Mouse (Mus musculus): ENCODE measurements at regions not wholly inside any gene's neighbourhood (a gene's known extent, or its start where the extent isn't known, plus 50 kb on each side); places are given as distances from the start of the nearest gene placed in this dataset.
"Not testable (repeated sequence)": the region's sequence is repeated elsewhere in the genome, so short reads cannot be mapped to it uniquely, and the experiment has no call there.

- Histone ChIP-seq H3K4me1 (ENCODE audit: control insufficient read depth, insufficient read depth, low read length) (no peaks in the 10 kb centered on the region), H3K9me3 (ENCODE audit: control insufficient read depth, low read length) (no peaks in the 10 kb centered on the region), H3K4me2 (ENCODE audit: low read depth, low read length) (no peak overlapping the region), H3K36me3 (ENCODE audit: control insufficient read depth, insufficient read depth, low read length) (no peaks in the 10 kb centered on the region), H3K27ac (replicated peaks; ENCODE audit: low read depth, low read length) (no peak overlapping the region), H3K27me3 (replicated peaks; ENCODE audit: control insufficient read depth, insufficient read depth, low read length) (no peaks in the 10 kb centered on the region), H3K4me3 (ENCODE audit: low read depth, low read length) (no peak overlapping the region), H3K9ac (ENCODE audit: low read depth, low read length) (no peak overlapping the region)
- ATAC-seq (ENCODE audit: low read depth) = no peak
- DNase-seq (ENCODE audit: low spot score) = peak; percentile 64
- WGBS = 30% methylated on average over 5 of the region's 5 CpGs
These were observed 157.2 kb upstream of the Adgra3 start for GRCm38 (mm10) chr5:50215960-50216359.

- H3K4me3 ChIP-seq (ENCODE audit: low read depth, low read length) = no peak overlapping the region
- H3K27me3 ChIP-seq (replicated peaks; ENCODE audit: control insufficient read depth, insufficient read depth, low read length) = no peaks in the 10 kb centered on the region
- H3K27ac ChIP-seq (replicated peaks; ENCODE audit: low read depth, low read length) = peak overlapping the region; percentile 6
- no peak overlapping the region for H3K9ac ChIP-seq (ENCODE audit: low read depth, low read length)
- no peaks in the 10 kb centered on the region for H3K36me3 ChIP-seq (ENCODE audit: control insufficient read depth, insufficient read depth, low read length)
- H3K9me3 ChIP-seq (ENCODE audit: control insufficient read depth, low read length) = no peaks in the 10 kb centered on the region
- H3K4me2 ChIP-seq (ENCODE audit: low read depth, low read length) = no peak overlapping the region
- DNase-seq (ENCODE audit: low spot score) = peak; percentile 68
- H3K4me1 ChIP-seq (ENCODE audit: control insufficient read depth, insufficient read depth, low read length) = peaks cover 4% of the 10 kb centered on the region; the same call in 1 of the 2 replicates
- peak; percentile 78 for ATAC-seq (ENCODE audit: low read depth)
- 42% methylated on average over 7 of the region's 7 CpGs for WGBS
These were observed 143.7 kb upstream of the Adgra3 start for GRCm38 (mm10) chr5:50202307-50203010.

- peak; percentile 73 for DNase-seq (ENCODE audit: low spot score)
- H3K4me3 ChIP-seq (ENCODE audit: low read depth, low read length) = no peak overlapping the region
- no peaks in the 10 kb centered on the region for H3K4me1 ChIP-seq (ENCODE audit: control insufficient read depth, insufficient read depth, low read length)
- no peak overlapping the region for H3K4me2 ChIP-seq (ENCODE audit: low read depth, low read length)
- H3K27ac ChIP-seq (replicated peaks; ENCODE audit: low read depth, low read length) = peak overlapping the region; percentile 24
- 33% methylated on average over 3 of the region's 3 CpGs for WGBS
- no peak overlapping the region for H3K9ac ChIP-seq (ENCODE audit: low read depth, low read length)
- ATAC-seq (ENCODE audit: low read depth) = peak; percentile 80
- H3K27me3 ChIP-seq (replicated peaks; ENCODE audit: control insufficient read depth, insufficient read depth, low read length) = no peaks in the 10 kb centered on the region
- H3K9me3 ChIP-seq (ENCODE audit: control insufficient read depth, low read length) = no peaks in the 10 kb centered on the region
- H3K36me3 ChIP-seq (ENCODE audit: control insufficient read depth, insufficient read depth, low read length) = no peaks in the 10 kb centered on the region
These were observed 137.6 kb upstream of the Adgra3 start for GRCm38 (mm10) chr5:50196423-50196822.

GRCm38 (mm10) chr5:50195993-50196392 lies 137.2 kb upstream of the Adgra3 start:
- no peak overlapping the region for H3K4me3 ChIP-seq (ENCODE audit: low read depth, low read length)
- H3K27me3 ChIP-seq (replicated peaks; ENCODE audit: control insufficient read depth, insufficient read depth, low read length) = no peaks in the 10 kb centered on the region
- DNase-seq (ENCODE audit: low spot score) (peak; percentile 54), ATAC-seq (ENCODE audit: low read depth) (peak; percentile 68)
- H3K9ac ChIP-seq (ENCODE audit: low read depth, low read length) = no peak overlapping the region
- H3K27ac ChIP-seq (replicated peaks; ENCODE audit: low read depth, low read length) = peak overlapping the region; percentile 24
- WGBS = 38% methylated on average over 3 of the region's 3 CpGs
- H3K4me1 ChIP-seq (ENCODE audit: control insufficient read depth, insufficient read depth, low read length) = no peaks in the 10 kb centered on the region
- H3K9me3 ChIP-seq (ENCODE audit: control insufficient read depth, low read length) = no peaks in the 10 kb centered on the region
- no peak overlapping the region for H3K4me2 ChIP-seq (ENCODE audit: low read depth, low read length)
- no peaks in the 10 kb centered on the region for H3K36me3 ChIP-seq (ENCODE audit: control insufficient read depth, insufficient read depth, low read length)

- DNase-seq (ENCODE audit: low spot score) (no peak), ATAC-seq (ENCODE audit: low read depth) (no peak)
- H3K4me3 ChIP-seq (ENCODE audit: low read depth, low read length) = no peak overlapping the region
- no peaks in the 10 kb centered on the region for H3K9me3 ChIP-seq (ENCODE audit: control insufficient read depth, low read length)
- no peak overlapping the region for H3K9ac ChIP-seq (ENCODE audit: low read depth, low read length)
- no peak overlapping the region for H3K4me2 ChIP-seq (ENCODE audit: low read depth, low read length)
- no peaks in the 10 kb centered on the region for H3K4me1 ChIP-seq (ENCODE audit: control insufficient read depth, insufficient read depth, low read length)
- H3K36me3 ChIP-seq (ENCODE audit: control insufficient read depth, insufficient read depth, low read length) = no peaks in the 10 kb centered on the region
- H3K27me3 ChIP-seq (replicated peaks; ENCODE audit: control insufficient read depth, insufficient read depth, low read length) = no peaks in the 10 kb centered on the region
- no peak overlapping the region for H3K27ac ChIP-seq (replicated peaks; ENCODE audit: low read depth, low read length)
These were observed 130.6 kb upstream of the Adgra3 start for GRCm38 (mm10) chr5:50189394-50189793.

- no peak overlapping the region for H3K4me2 ChIP-seq (ENCODE audit: low read depth, low read length)
- no peak overlapping the region for H3K9ac ChIP-seq (ENCODE audit: low read depth, low read length)
- H3K4me1 ChIP-seq (ENCODE audit: control insufficient read depth, insufficient read depth, low read length) = 0 out of 2 replicates have a peak, but pooled peaks cover 3% of the 10 kb centered on the region
- no peaks in the 10 kb centered on the region for H3K36me3 ChIP-seq (ENCODE audit: control insufficient read depth, insufficient read depth, low read length)
- H3K27ac ChIP-seq (replicated peaks; ENCODE audit: low read depth, low read length) = no peak overlapping the region
- DNase-seq (ENCODE audit: low spot score) (no peak), ATAC-seq (ENCODE audit: low read depth) (no peak)
- H3K27me3 ChIP-seq (replicated peaks; ENCODE audit: control insufficient read depth, insufficient read depth, low read length) = no peaks in the 10 kb centered on the region
- 92% methylated on average over 6 of the region's 6 CpGs for WGBS
- H3K9me3 ChIP-seq (ENCODE audit: control insufficient read depth, low read length) = no peaks in the 10 kb centered on the region
- no peak overlapping the region for H3K4me3 ChIP-seq (ENCODE audit: low read depth, low read length)
These were observed 123.9 kb upstream of the Adgra3 start for GRCm38 (mm10) chr5:50182721-50183120.

GRCm38 (mm10) chr5:50156557-50156956 lies 97.8 kb upstream of the Adgra3 start:
- no peak overlapping the region for H3K27ac ChIP-seq (replicated peaks; ENCODE audit: low read depth, low read length)
- H3K4me1 ChIP-seq (ENCODE audit: control insufficient read depth, insufficient read depth, low read length) = no peaks in the 10 kb centered on the region
- DNase-seq (ENCODE audit: low spot score) = peak; percentile 23
- H3K9ac ChIP-seq (ENCODE audit: low read depth, low read length) = no peak overlapping the region
- H3K27me3 ChIP-seq (replicated peaks; ENCODE audit: control insufficient read depth, insufficient read depth, low read length) = no peaks in the 10 kb centered on the region
- no peak for ATAC-seq (ENCODE audit: low read depth)
- H3K9me3 ChIP-seq (ENCODE audit: control insufficient read depth, low read length) = no peaks in the 10 kb centered on the region
- H3K36me3 ChIP-seq (ENCODE audit: control insufficient read depth, insufficient read depth, low read length) = no peaks in the 10 kb centered on the region
- no peak overlapping the region for H3K4me3 ChIP-seq (ENCODE audit: low read depth, low read length)
- WGBS = 36% methylated on average over 1 of the region's 1 CpGs
- no peak overlapping the region for H3K4me2 ChIP-seq (ENCODE audit: low read depth, low read length)

GRCm38 (mm10) chr5:50155170-50155860 lies 96.5 kb upstream of the Adgra3 start:
- DNase-seq (ENCODE audit: low spot score); H3K36me3 ChIP-seq (ENCODE audit: control insufficient read depth, insufficient read depth, low read length); H3K4me1 ChIP-seq (ENCODE audit: control insufficient read depth, insufficient read depth, low read length); H3K4me3 ChIP-seq (ENCODE audit: low read depth, low read length); H3K27ac ChIP-seq (replicated peaks; ENCODE audit: low read depth, low read length); ATAC-seq (ENCODE audit: low read depth); H3K9ac ChIP-seq (ENCODE audit: low read depth, low read length); H3K4me2 ChIP-seq (ENCODE audit: low read depth, low read length); H3K27me3 ChIP-seq (replicated peaks; ENCODE audit: control insufficient read depth, insufficient read depth, low read length); H3K9me3 ChIP-seq (ENCODE audit: control insufficient read depth, low read length): not testable (repeated sequence)
- WGBS = 90% methylated on average over 2 of the region's 2 CpGs

- H3K4me2 ChIP-seq (ENCODE audit: low read depth, low read length) = no peak overlapping the region
- no peaks in the 10 kb centered on the region for H3K9me3 ChIP-seq (ENCODE audit: control insufficient read depth, low read length)
- H3K27me3 ChIP-seq (replicated peaks; ENCODE audit: control insufficient read depth, insufficient read depth, low read length) = no peaks in the 10 kb centered on the region
- H3K4me1 ChIP-seq (ENCODE audit: control insufficient read depth, insufficient read depth, low read length) = no peaks in the 10 kb centered on the region
- H3K9ac ChIP-seq (ENCODE audit: low read depth, low read length) = no peak overlapping the region
- H3K27ac ChIP-seq (replicated peaks; ENCODE audit: low read depth, low read length) = no peak overlapping the region
- ATAC-seq (ENCODE audit: low read depth) = no peak
- no peaks in the 10 kb centered on the region for H3K36me3 ChIP-seq (ENCODE audit: control insufficient read depth, insufficient read depth, low read length)
- no peak overlapping the region for H3K4me3 ChIP-seq (ENCODE audit: low read depth, low read length)
- DNase-seq (ENCODE audit: low spot score) = peak; percentile 43
- WGBS = 36% methylated on average over 3 of the region's 3 CpGs
These were observed 88.1 kb upstream of the Adgra3 start for GRCm38 (mm10) chr5:50146926-50147325.
